Mouse (Mus musculus): ENCODE data around the gene Pom121l2.
A peak's percentile ranks its signal among the peaks of the same experiment; 100 is the strongest.

Pom121l2 gene

GRCm38 (mm10) chr13:21980981-21981802 lies at the start of gene Pom121l2:
Gene Pom121l2, plus strand, starts transcription at chr13:21981194.
- DNase-seq (ENCODE audit: low spot score), result peak; percentile 58

GRCm38 (mm10) chr13:21931740-21932139 lies 49.3 kb upstream of the Pom121l2 start:
- no peak for DNase-seq (ENCODE audit: low spot score)

GRCm38 (mm10) chr13:21933626-21934548 lies 47.1 kb upstream of the Pom121l2 start:
- DNase-seq (ENCODE audit: low spot score), result no peak

- peak; percentile 49 for DNase-seq (ENCODE audit: low spot score)
Measured at GRCm38 (mm10) chr13:21934982-21935791, 45.8 kb upstream of the Pom121l2 start.

GRCm38 (mm10) chr13:21935833-21936232 lies 45.2 kb upstream of the Pom121l2 start:
- DNase-seq (ENCODE audit: low spot score), result no peak

GRCm38 (mm10) chr13:21936968-21937367 lies 44.0 kb upstream of the Pom121l2 start:
- peak; percentile 32 for DNase-seq (ENCODE audit: low spot score)

- DNase-seq (ENCODE audit: low spot score), result peak; percentile 78
Measured at GRCm38 (mm10) chr13:21940213-21940612, 40.8 kb upstream of the Pom121l2 start.

GRCm38 (mm10) chr13:21940811-21941321 lies 40.1 kb upstream of the Pom121l2 start:
- DNase-seq (ENCODE audit: low spot score), result peak; percentile 76

- DNase-seq (ENCODE audit: low spot score), result no peak
Measured at GRCm38 (mm10) chr13:21943644-21944043, 37.4 kb upstream of the Pom121l2 start.

- no peak for DNase-seq (ENCODE audit: low spot score)
Measured at GRCm38 (mm10) chr13:21944592-21944925, 36.4 kb upstream of the Pom121l2 start.

GRCm38 (mm10) chr13:21944926-21945740 lies 35.9 kb upstream of the Pom121l2 start, which contains the start of gene Zfp184:
Gene Zfp184, plus strand, starts transcription at chr13:21945094.
- DNase-seq (ENCODE audit: low spot score), result peak; percentile 85

- no peak for DNase-seq (ENCODE audit: low spot score)
Measured at GRCm38 (mm10) chr13:21969269-21969668, 11.7 kb upstream of the Pom121l2 start.

GRCm38 (mm10) chr13:21969816-21970215 lies 11.2 kb upstream of the Pom121l2 start:
- no peak for DNase-seq (ENCODE audit: low spot score)

GRCm38 (mm10) chr13:21971641-21972040 lies 9.4 kb upstream of the Pom121l2 start:
- DNase-seq (ENCODE audit: low spot score), result no peak

- DNase-seq (ENCODE audit: low spot score), result peak; percentile 89
Measured at GRCm38 (mm10) chr13:21974221-21974725, 6.7 kb upstream of the Pom121l2 start.

GRCm38 (mm10) chr13:21974726-21975473 lies 6.1 kb upstream of the Pom121l2 start:
- DNase-seq (ENCODE audit: low spot score), result peak; percentile 49

GRCm38 (mm10) chr13:21981803-21982193 lies 804 bp downstream of the Pom121l2 start:
- DNase-seq (ENCODE audit: low spot score), result no peak

GRCm38 (mm10) chr13:21984486-21984885 lies 3.5 kb downstream of the Pom121l2 start:
- no peak for DNase-seq (ENCODE audit: low spot score)

GRCm38 (mm10) chr13:21992550-21992949 lies 11.6 kb downstream of the Pom121l2 start:
- no peak for DNase-seq (ENCODE audit: low spot score)
